Mouse (Mus musculus) ovary, postnatal 14 days (tissue): ENCODE measurements around the gene B4galt3.
A peak's percentile ranks its signal among the peaks of the same experiment; 100 is the strongest.
"Not testable (repeated sequence)": the region's sequence is repeated elsewhere in the genome, so short reads cannot be mapped to it uniquely, and the experiment has no call there.

ENCODE experiments used
- DNase-seq: peaks from one replicate; pipeline ENCODE4 v3.0.0; 2022; ENCODE audit warnings: low spot score

Gene B4galt3

DNA sequence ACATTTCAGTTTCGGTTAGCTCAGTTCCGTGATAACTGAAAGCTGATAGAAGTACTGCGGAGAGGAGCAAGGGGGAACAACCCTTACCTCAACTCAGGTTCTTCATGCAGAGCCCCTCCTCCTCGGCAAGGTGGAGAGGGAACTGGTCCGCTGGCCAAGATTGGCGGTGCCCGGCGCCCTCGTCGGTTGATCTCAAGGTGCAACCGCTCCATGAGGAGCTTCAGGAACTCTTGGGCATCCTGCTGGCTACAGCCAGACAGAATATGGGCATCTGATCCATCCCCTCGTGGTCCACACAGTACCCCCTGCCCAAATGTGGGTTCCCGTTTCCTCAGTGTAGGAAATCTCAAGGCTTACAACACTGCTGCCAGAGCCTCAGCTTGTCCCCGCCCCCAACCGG lies 14.4 kb downstream of the B4galt3 start:
- no peak for DNase-seq

DNA sequence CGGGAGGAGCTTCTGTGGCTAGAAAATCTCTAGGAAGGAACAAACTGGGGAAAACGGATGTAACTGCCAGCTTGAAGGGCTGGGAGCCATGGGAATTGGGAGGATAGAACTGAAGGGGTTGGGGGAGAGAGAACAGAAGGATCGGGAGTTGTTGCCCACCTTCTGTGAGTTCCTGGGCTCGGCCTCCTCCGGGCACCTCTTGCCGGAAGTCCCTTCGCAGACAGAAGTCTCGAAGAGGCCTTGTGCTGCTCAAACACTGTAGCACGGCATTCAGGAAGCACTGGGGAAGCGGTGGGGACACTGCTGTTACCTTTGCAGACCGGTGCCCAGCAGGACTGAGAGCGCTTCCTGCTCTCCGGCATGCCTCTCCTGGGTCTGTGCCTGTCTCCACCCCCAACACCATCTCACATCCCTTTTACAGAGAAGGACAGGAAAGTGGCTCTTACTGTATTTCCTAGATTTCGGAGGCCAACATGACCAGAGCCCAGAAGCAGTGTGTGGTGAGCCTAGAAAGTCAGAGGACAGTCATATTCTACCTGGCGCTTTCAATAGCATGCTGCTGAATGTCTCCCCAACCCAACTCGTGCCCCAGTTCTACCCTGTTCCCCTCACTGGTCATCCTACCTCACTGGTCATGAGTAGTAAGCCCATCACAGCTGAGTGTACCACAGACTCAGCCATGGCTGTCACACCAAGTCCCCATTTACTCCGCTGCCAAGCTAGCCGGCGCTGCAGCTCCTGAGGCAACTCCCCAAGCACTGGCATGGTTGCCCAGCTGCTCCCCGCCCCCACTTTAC lies 15.2 kb downstream of the B4galt3 start:
- DNase-seq = no peak

DNA sequence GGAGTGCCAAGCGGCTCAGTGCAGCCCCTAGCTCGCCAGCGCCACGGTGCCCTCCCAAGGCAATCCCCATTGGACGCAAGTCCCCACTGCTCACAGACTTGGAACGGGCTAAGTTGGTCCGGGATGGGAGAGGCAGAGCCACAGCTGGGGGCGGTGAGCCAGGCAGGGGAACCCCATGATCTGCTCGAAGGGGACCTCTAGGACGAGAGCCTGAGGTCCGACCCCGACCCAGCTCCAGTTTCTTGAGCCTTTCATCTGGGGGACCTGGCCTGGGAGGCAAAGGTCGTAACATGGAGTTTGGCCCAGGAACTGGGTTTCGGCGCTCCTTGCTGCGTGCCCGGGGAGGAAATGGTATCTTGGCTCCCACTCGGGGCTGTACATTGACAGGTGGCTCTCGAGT lies 16.4 kb downstream of the B4galt3 start:
- no peak for DNase-seq

DNA sequence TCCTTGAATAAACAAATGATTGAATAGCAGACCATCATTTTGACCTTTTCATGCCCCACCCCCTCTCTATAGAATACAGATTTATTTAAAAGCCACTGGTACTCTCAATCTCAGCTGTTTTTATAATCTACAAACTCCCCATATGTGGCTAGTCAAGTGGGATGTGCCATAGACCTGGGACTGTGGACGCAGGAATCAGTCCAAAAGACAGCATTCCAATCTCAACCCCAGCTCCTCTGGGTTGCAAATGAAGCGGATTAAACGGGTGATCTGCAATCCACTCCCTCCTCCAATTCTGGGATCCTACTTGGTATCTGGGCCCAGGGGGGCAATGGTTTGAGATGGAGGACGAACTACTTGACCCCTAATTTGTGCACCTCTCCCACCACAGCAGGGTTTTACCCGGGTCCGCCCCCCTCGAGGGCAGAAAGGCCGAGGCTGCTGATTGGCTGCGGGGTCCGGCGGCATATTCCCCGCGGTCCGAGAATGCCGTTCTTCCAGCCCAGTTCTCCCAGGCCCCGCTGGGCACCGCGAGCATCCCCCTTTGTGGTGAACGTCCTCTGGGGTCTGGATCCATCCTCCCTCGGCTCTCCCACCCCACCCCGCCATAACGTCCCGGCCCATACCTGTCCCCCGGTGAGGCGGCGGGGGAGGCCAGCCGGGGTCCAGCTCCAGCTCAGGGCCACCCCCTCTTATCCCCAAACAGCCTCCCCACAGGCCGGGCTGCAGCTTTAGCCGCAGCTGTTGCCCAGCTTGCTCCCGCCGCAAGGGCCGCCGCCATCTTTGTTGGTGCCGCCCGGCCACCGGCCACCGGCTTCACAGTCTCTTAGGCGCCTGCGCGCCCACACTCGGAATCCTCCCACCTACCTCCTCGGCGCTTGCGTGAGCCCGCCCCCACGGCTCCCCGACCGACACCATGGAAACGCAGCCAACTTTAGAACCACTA lies 17.3 kb downstream of the B4galt3 start, which contains the start of gene Usp21:
TSS of gene Usp21 (minus strand) at position 856 of the 946 bp plus-strand sequence.
- peak; percentile 91 for DNase-seq

DNA sequence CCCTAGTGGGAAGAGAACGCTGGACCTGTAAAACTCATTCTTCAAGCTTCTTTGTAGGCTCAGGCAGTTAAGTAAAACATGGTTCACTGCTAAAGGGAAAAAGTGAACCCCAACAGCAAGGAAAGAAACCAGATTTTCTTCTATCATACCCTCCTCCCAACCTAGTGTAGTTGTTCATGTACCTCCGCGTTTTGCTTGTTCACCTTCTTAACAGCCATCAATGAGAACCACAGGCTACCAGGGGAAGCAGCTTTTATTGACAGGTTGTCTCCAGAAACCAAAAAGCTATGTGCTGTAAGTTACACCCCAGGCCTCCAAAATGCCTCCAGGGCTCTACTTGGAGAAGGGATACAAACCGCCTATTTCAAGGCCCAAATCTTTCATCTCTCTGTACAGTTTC lies 18.2 kb downstream of the B4galt3 start:
- no peak for DNase-seq

DNA sequence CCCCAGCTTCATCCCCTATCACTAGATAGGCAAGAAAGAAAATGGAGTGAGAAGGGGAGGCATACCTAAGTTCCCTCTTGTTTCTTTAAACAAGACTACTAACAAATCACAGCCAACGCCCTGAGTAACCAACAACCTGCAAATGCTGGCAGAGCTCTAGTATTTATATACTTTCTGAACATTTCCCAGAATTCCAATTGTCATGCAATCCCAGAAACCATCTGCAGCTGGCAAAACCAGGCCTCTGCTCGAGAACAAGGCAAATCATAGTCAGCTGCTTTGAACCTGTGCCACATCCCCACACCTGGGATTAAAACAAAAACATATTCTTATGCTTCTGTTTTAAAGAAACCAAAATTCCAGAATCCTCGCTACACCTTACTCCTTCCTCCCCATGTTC lies 23.2 kb downstream of the B4galt3 start:
- DNase-seq = no peak

DNA sequence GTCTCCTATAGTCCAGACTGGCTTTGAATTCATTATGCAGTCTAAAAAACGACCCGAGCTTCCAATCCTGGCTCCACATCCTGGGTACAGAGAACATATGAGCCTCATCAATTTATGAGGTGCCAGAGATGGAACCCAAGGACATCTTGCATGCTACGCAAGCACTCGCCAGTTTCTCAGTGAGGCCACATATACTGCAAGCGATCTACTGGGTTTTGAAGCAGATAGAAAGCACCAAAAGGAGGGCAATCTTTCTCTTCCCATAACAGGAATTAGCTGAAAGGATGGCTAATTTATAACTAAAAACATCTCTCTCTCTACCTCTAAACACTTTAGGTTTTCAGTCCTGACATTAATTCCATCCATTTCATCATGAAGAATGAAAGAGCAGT lies 23.8 kb downstream of the B4galt3 start:
- DNase-seq = no peak

DNA sequence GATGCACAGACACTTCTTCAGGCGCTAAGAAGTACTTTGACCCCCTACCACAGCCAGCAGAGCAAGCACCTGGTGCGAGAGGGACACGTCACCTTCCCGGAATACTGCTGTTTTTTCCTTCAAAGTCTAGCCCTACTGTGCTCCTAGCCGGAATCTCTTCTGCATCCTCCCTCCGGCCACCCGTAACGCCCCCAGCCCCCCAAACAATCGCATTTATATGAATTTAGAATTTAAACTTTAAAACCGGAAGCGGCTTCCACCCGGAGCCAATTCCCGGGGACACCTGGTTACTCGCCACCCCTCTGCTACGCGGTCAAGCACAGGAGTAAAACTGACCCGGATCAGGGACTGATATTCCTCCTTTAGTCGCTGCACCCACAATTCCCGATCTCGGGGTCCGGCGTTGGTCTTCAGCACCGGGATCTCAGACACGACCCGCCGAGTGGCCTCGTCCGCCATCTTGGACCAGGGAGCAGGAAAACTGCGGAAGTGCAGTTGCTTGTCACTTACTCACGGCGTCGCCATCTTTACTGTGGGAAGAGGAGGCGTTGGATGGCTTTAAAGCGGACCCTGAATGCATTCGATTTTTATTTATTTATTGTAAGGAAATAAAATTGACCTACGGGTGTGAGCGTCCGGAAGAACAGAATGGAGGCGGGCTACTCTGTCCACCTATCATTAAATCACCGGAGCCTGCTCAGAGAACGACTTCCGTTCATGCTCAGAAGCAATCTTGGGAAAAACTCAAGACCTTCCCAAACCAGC lies 24.4 kb downstream of the B4galt3 start, which contains the start of gene Ufc1:
TSS of gene Ufc1 (minus strand) at position 727 of the 765 bp plus-strand sequence.
- peak; percentile 74 for DNase-seq

DNA sequence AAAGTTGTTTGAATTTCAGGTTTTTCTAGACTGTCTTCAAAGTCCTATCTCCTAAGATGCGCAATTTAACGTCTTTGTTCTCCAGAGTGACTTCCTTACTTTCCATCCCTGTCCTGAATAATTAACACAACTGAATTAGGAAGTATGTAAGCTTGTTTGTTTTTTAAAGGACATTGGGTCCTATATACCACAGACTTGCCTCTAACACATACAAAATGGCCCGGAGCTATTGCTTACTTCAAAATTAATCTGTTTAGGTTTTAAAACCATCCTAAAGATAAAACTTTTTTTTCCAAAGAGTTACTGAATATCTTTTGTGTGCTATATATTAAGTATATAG lies 24.9 kb downstream of the B4galt3 start:
- no peak for DNase-seq

DNA sequence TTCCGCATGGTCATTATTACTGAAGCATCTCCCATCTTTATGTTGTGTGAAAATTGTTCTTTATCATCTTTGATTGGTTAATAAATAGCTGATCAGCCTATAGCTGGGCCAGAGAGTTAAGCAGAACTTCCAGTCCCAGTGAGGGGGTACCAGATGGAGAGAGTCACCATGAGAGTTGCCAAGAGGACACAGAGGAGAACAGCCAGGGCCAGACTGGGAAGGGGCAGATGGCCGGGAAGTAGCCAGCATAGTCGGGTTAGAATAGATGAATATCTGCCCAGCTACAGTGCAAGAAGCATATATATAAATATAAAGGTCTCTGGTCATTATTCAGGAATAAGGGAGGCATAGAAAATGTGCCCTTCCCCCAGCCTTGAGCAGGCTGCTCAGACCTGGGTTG lies 28.1 kb downstream of the B4galt3 start:
- no peak for DNase-seq

DNA sequence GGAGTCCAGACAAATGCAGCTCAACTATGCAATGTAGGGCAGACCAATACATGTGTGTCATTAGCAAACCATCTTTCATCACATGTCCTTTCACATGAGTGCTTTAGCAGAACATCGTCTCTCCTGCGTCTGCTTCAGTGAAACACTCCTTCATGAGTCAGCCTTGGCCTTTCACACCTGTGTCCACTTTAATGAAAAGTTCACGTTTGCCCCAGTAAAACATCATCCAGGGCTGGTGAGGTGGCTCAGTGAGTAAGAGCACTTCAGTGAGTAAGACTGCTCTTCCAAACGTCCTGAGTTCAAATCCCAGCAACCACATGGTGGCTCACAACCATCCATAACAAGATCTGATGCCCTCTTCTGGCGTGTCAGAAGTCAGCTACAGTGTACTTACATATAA lies 36.0 kb downstream of the B4galt3 start:
- DNase-seq = not testable (repeated sequence)

DNA sequence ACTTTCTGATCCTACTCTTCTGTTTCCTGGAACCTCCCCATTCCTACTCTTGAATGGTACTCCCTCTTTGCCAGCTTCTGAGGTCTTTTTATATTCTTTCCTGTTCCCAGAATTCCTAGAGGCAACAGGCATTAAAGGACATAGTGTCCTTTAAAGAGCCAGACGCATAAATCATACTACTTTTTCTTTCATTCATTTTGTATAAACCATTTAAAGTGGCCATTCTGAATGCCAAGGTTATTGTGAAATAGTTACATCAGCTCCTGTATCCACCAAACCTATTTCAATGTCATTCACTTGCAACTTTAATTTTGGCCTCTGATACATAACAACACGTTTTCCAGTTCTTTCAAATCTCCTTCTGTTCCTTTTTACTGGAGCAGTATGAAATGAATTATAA lies 39.2 kb downstream of the B4galt3 start:
- DNase-seq = no peak

DNA sequence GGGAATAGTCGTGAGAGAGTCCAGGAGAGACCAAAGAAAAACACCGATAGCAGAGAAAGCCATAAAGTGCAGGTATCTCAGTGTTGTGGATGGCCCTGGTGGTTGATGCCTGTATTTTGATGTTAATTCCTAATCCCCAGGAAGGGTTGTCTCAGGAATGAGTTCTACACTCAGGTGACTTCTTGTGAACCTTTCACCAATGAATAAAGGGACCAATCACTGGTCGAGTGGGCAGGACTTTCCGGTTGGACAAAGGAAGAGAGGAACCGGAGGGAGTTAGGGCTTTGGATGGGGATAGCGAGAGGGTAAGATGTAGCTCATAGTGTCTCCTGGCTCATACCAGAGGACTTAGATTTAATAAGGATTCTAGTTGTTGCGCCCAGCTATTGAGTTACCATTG lies 49.6 kb downstream of the B4galt3 start:
- DNase-seq = no peak

DNA sequence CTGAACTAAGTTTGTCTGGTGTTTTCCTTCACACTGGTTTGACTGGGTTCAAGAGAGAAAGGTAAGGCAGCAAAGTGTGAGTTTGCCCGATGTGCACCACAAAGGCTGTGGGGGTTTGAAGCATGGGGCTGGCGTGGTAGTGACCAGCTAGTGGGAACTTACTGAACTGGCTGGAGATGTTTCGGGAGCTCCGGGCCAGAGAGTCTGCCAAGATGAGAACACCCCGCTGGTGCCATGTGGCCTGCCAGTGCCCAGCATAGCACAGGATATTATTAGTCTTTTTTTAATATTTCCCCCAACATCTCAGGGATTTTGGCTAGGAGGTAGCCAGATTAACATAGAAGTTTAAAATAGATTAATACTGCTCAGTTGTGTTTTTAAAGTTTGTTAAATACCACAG lies 50.0 kb downstream of the B4galt3 start:
- DNase-seq = no peak

DNA sequence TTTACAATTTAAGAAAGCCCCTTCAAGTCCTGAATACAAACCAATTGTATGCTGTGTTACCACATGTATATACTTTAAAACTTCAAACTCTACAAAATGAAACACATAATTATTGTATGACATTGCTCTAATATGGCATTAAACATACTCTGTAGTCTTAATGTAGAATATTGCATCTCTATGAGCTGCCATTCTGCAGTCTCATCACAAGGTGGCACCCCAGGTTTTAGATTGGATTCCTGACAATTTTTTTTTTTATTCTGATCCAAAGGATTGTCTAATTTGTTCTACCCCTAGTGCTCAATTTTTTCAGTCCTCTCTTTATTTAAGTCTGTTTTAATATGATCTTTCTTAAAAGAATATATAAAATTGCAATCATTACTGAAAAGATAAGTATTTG lies 51.3 kb downstream of the B4galt3 start:
- DNase-seq = no peak

DNA sequence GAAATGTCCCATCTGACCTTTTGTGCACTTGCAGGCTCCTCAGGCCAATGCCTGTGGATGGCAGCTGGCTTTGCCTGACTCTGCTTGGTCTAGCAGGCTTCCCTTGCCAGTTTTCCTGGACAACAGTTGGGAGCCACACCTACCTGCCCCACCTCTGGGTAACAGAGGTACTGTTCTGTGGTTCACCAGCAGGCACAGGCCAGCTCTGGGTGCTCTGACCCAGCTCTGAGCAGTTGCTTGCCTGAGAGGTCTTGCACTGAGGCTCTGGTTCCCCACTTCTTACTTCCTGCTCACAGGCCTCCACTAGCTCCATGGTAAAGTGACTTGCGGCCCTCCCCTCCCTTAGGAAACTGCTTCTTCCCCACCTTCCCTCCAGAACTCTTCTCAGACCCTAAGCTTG lies 51.9 kb downstream of the B4galt3 start:
- no peak for DNase-seq

DNA sequence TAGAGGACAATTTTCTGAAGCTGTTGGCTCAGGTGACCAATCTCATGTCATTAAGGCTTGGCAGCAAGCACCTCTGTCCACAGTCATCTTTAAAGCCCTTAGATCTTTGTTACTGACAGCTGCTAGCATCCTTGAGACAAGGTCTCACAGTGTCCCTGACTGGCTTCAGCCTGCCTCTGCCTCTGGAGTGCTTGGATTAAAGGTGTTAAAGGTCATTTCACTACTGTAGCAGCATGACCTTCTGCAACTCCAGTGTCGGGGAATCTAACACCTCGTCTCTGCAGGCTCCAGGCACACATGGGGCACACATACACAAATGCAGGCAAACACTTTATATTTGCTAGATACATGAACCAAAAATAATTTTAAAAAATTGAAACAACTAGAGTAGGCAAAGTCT lies 55.4 kb downstream of the B4galt3 start:
- no peak for DNase-seq
